Mouse (Mus musculus) MEL (cell line): ENCODE results near the gene Dolpp1.

Experiments
- BHLHE40 ChIP-seq: IDR thresholded peaks from 2 replicates; pipeline ENCODE4 v1.6.1; 2012; ENCODE audit warnings: low read depth, mild to moderate bottlenecking, inconsistent platforms, low read length, improper control_type of control experiment, borderline replicate concordance
- CTCF ChIP-seq, 3 experiments: IDR thresholded peaks in 2 of 3; conservative IDR thresholded peaks in 1 of 3; 2 replicates each; pipeline ENCODE4 v1.5.1; 2011 to 2012; ENCODE audit warnings: low read length in 3 of 3, low read depth in 2 of 3, mild to moderate bottlenecking in 2 of 3, improper control_type of control experiment in 1 of 3, inconsistent platforms in 1 of 3, mixed read lengths in 1 of 3, moderate library complexity in 1 of 3; ENCODE audit not compliant: control insufficient read depth in 1 of 3, insufficient read depth in 1 of 3, poor library complexity in 1 of 3, severe bottlenecking in 1 of 3
- EP300 ChIP-seq, 2 experiments: IDR thresholded peaks; 2 replicates each; pipeline ENCODE4 v1.6.1; 2011; ENCODE audit warnings: improper control_type of control experiment in 2 of 2, low read length in 2 of 2, low read depth in 1 of 2, mild to moderate bottlenecking in 1 of 2
- GATA1 ChIP-seq: IDR thresholded peaks from 2 replicates; pipeline ENCODE4 v1.6.1; 2011; ENCODE audit warnings: low read depth, low read length, improper control_type of control experiment
- HCFC1 ChIP-seq: IDR thresholded peaks from 2 replicates; pipeline ENCODE4 v1.6.1; 2012; ENCODE audit warnings: low read depth, mild to moderate bottlenecking, inconsistent platforms, low read length, improper control_type of control experiment, moderate library complexity
- MAX ChIP-seq: IDR thresholded peaks from 2 replicates; pipeline ENCODE4 v1.6.1; 2011; ENCODE audit warnings: low read length, improper control_type of control experiment
- POLR2A ChIP-seq, 2 experiments: IDR thresholded peaks; 2 replicates each; pipeline ENCODE4 v1.6.1; 2011 to 2012; ENCODE audit warnings: low read length in 2 of 2, mild to moderate bottlenecking in 2 of 2, control low read depth in 1 of 2, improper control_type of control experiment in 1 of 2, low read depth in 1 of 2, moderate library complexity in 1 of 2; ENCODE audit not compliant: control insufficient read depth in 1 of 2, insufficient read depth in 1 of 2, poor library complexity in 1 of 2
- POLR2AphosphoS5 ChIP-seq: IDR thresholded peaks from 2 replicates; pipeline ENCODE4 v1.6.1; 2012; ENCODE audit warnings: low read depth, borderline replicate concordance, mild to moderate bottlenecking, inconsistent platforms, low read length, moderate library complexity, mixed read lengths
- UBTF ChIP-seq: IDR thresholded peaks from 2 replicates; pipeline ENCODE4 v1.6.1; 2012; ENCODE audit warnings: low read depth, mild to moderate bottlenecking, inconsistent platforms, low read length, improper control_type of control experiment, moderate library complexity, borderline replicate concordance; ENCODE audit not compliant: insufficient read depth
- USF2 ChIP-seq, 2 experiments: IDR thresholded peaks; 2 replicates each; pipeline ENCODE4 v1.6.1; 2011 to 2012; ENCODE audit warnings: improper control_type of control experiment in 2 of 2, low read length in 2 of 2, borderline replicate concordance in 1 of 2, inconsistent platforms in 1 of 2, low read depth in 1 of 2, mild to moderate bottlenecking in 1 of 2; ENCODE audit not compliant: insufficient read depth in 1 of 2

DNA sequence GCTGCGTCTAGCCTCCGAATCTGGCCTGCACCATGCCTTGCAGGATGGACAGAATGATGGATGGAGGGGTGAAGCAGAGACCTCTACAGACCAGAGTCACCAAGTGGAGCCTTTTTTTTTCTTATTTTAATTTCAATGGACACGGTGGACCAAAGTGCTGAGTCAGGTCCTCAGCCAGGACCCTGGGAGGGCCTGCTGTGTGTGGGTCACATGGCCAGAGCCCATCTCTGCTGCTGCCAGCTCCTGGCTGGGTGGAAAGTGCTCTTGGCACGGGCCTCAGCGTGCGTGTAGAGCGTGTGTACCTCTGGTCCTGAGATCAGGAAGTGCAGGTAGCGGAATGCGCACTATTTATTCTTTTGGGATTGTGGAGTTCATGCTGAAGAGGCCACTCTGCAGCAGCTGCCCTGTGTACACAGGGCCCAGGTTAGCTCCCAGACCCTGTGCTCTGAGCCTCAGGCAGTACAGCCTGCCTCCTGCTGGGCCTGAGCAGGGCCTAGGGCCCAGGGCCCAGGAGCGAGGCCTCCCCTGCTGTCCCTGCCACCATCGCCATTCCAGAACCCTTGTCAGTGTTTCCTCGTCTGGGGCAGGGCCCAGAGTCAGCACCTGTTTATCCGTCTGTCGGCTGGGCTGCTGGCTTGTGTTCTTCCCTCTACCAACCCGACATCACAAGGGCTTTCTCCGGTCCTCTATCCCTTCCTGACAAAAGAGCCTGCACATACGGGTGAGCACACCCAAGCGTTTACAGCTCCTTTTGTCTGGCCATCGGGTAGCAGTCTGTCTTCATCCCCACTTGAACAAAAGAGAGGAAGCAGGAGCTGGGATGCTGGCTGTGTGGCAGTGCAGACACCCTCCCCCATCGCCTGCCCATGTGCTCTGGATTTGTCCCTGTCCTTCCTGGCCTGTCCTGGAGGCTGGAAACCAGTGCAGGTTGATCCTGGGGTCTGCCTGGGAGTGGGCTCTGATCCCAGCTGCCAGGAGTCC lies 7.4 kb downstream of the Dolpp1 start:
- no peak for TF ChIP-seq GATA1
- no peak for TF ChIP-seq CTCF (IDR thresholded peaks at IDR 0.05 in 2 of 3, conservative IDR thresholded peaks at IDR 0.05 in 1 of 3; ENCODE audit: control insufficient read depth in 1 of 3, insufficient read depth in 1 of 3, low read depth in 2 of 3, low read length in 3 of 3, poor library complexity in 1 of 3, severe bottlenecking in 1 of 3)
- no peak for TF ChIP-seq UBTF
- TF ChIP-seq POLR2AphosphoS5: no peak
- TF ChIP-seq HCFC1: no peak
- TF ChIP-seq BHLHE40: no peak
- no peak for TF ChIP-seq POLR2A (IDR thresholded peaks at IDR 0.05; ENCODE audit: control insufficient read depth in 1 of 2, insufficient read depth in 1 of 2, low read depth in 1 of 2, low read length in 2 of 2, poor library complexity in 1 of 2)
- TF ChIP-seq EP300 (IDR thresholded peaks at IDR 0.05; ENCODE audit: low read depth in 1 of 2, low read length in 2 of 2): no peak
- TF ChIP-seq USF2 (IDR thresholded peaks at IDR 0.05; ENCODE audit: borderline replicate concordance in 1 of 2, insufficient read depth in 1 of 2, low read depth in 1 of 2, low read length in 2 of 2): no peak
- TF ChIP-seq MAX: no peak
